Mouse (Mus musculus): Measurements from ENCODE around the gene Antxr2. TPM values are rescaled to one million over a fixed set of nuclear protein-coding genes. Genes with fewer than 3 reads are reported as not detected.

Antxr2 gene
- total RNA-seq, 1 experiment = 4.8 TPM

DNA sequence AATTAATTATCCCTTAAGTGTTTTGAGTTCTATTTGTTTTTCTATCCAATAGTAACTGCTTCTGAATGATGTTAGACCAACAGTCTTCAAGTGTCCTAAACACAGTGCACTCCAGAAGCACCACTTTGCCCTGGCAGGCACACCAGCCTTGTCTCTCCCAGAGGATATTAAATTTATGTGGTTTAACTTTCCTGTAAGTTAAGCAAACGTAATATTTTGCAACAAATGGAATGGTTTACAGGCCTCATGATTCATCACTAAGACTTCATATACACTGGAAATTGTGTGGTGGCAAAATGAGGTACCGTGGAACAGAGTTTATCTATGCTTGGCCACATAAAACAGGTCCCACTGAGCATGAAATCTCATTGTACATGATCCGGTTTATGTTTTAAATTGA is 152.0 kb downstream of the Antxr2 start:
- in situ Hi-C loops (cut with MboI; ENCODE audit: low sequenced_read_pairs in 2 of 2, unreplicated experiment in 2 of 2) = no loop called here

DNA sequence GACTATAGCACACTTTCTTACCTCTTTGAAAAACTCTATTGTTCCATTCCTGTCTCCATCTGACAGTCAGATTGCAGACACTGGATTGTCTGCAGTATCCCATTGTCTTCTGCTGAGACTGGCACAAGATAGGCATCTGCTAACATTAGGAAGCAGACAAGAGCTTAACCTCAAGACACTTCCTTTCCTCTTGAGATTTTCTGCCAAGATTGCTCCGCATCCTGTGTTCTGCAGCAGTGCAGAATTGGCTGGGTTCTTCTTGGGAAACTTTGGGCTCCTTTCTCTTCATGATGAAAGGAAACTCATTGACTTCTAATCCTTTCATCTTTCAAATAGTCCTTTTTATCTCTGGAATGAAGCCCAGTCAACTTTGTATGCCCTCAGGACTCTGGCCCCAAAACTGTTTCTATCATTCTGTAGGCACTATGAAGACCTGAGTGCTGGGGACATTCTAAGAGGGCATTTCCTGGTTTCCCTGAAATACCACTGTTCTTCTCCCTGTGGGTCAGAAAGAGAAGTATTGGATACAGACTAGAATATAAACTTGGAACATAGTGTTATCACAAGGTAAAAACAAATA is 152.5 kb downstream of the Antxr2 start:
- no peak overlapping the region for H3K9ac ChIP-seq (ENCODE audit: insufficient read depth, low read depth, low read length, poor library complexity, severe bottlenecking)
- H3K4me1 ChIP-seq (ENCODE audit: control insufficient read depth in 2 of 2, insufficient read depth in 2 of 2, low read length in 2 of 2, poor library complexity in 1 of 2) = no peaks in the 10 kb centered on the region
- H3K27ac ChIP-seq (ENCODE audit: insufficient read depth, low read depth, low read length, poor library complexity, severe bottlenecking) = no peak overlapping the region
- H3K4me3 ChIP-seq (ENCODE audit: insufficient read depth in 1 of 2, low read depth in 1 of 2, low read length in 2 of 2, poor library complexity in 1 of 2, severe bottlenecking in 1 of 2) = no peak overlapping the region
- no peak for DNase-seq (ENCODE audit: low read depth, low spot score)
- H3K9me3 ChIP-seq (ENCODE audit: control insufficient read depth, insufficient read depth, low read depth, low read length) = no peaks in the 10 kb centered on the region
- no peaks in the 10 kb centered on the region for H3K36me3 ChIP-seq (ENCODE audit: control insufficient read depth, insufficient read depth, low read length, poor library complexity, severe bottlenecking)
- TF ChIP-seq HCFC1 (IDR thresholded peaks at IDR 0.05; ENCODE audit: borderline replicate concordance, insufficient read depth, low read length) = no peak
- no peak for TF ChIP-seq MAFK (IDR thresholded peaks at IDR 0.05; ENCODE audit: insufficient read depth, low read depth, low read length)
- TF ChIP-seq ZNF384 (IDR thresholded peaks at IDR 0.05; ENCODE audit: low read depth, low read length) = no peak
- TF ChIP-seq CHD2 (IDR thresholded peaks at IDR 0.05; ENCODE audit: low read depth, low read length) = no peak
- no peak for TF ChIP-seq ZC3H11A (IDR thresholded peaks at IDR 0.05; ENCODE audit: borderline replicate concordance, low read depth, low read length)
- in situ Hi-C loops (cut with MboI; ENCODE audit: low sequenced_read_pairs in 2 of 2, unreplicated experiment in 2 of 2) = no loop called here

More for the DNA sequence above, 152.0 kb downstream of the Antxr2 start:
- H3K4me1 ChIP-seq (ENCODE audit: control insufficient read depth in 2 of 2, insufficient read depth in 2 of 2, low read length in 2 of 2, poor library complexity in 1 of 2) = no peaks in the 10 kb centered on the region
- no peak overlapping the region for H3K9ac ChIP-seq (ENCODE audit: insufficient read depth, low read depth, low read length, poor library complexity, severe bottlenecking)
- H3K9me3 ChIP-seq (ENCODE audit: control insufficient read depth, insufficient read depth, low read depth, low read length) = no peaks in the 10 kb centered on the region
- H3K27ac ChIP-seq (ENCODE audit: insufficient read depth, low read depth, low read length, poor library complexity, severe bottlenecking) = no peak overlapping the region
- no peak for DNase-seq (ENCODE audit: low read depth, low spot score)
- H3K4me3 ChIP-seq (ENCODE audit: insufficient read depth in 1 of 2, low read depth in 1 of 2, low read length in 2 of 2, poor library complexity in 1 of 2, severe bottlenecking in 1 of 2) = no peak overlapping the region
- no peaks in the 10 kb centered on the region for H3K36me3 ChIP-seq (ENCODE audit: control insufficient read depth, insufficient read depth, low read length, poor library complexity, severe bottlenecking)
- TF ChIP-seq ZNF384 (IDR thresholded peaks at IDR 0.05; ENCODE audit: low read depth, low read length) = no peak

DNA sequence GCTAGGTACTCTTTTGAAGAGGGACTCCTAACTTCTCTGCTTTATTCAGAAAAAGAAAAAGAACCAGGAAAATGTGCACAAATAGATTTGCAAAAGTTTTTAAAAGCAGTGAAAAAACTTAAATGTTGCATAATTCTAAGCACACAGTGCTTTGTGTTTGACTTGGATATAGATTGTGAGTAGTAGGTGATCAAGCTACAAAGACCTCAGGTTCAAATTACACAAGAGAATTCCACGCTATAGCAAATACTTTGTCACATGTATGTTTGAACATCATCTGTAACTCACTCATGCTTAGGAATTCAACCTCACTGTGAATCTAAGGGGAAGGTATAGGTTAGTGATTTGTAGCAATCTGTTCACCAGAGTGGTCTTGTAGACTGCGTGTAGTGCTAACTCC is 153.9 kb downstream of the Antxr2 start:
- TF ChIP-seq MAFK (IDR thresholded peaks at IDR 0.05; ENCODE audit: insufficient read depth, low read depth, low read length) (no peak), CHD2 (IDR thresholded peaks at IDR 0.05; ENCODE audit: low read depth, low read length) (no peak), ZC3H11A (IDR thresholded peaks at IDR 0.05; ENCODE audit: borderline replicate concordance, low read depth, low read length) (no peak), HCFC1 (IDR thresholded peaks at IDR 0.05; ENCODE audit: borderline replicate concordance, insufficient read depth, low read length) (no peak), ZNF384 (IDR thresholded peaks at IDR 0.05; ENCODE audit: low read depth, low read length) (no peak)
- in situ Hi-C loops (cut with MboI; ENCODE audit: low sequenced_read_pairs in 2 of 2, unreplicated experiment in 2 of 2) = no loop called here

DNA sequence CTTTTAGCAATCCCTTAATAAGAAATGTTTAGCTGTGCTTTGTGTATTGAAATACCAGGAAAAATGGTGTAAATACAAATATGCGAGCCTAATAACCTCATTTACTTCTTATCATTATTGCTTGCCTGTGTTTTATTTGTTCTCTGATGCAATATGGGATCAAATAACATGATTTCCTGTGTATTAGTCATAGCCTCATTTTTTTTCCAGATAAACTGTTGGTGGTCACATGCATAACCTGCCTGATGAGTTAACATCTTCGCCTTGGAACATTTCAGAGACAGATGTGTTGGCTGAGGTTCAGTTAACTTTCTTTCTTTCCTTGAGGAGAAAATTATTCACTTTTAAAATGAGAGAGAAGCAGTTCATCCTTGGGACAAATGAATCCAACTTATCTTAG is 162.9 kb downstream of the Antxr2 start:
- H3K4me1 ChIP-seq (ENCODE audit: control insufficient read depth in 2 of 2, insufficient read depth in 2 of 2, low read length in 2 of 2, poor library complexity in 1 of 2) = no peaks in the 10 kb centered on the region
- no peak for DNase-seq (ENCODE audit: low read depth, low spot score)
- H3K4me3 ChIP-seq (ENCODE audit: insufficient read depth in 1 of 2, low read depth in 1 of 2, low read length in 2 of 2, poor library complexity in 1 of 2, severe bottlenecking in 1 of 2) = no peak overlapping the region
- no peak overlapping the region for H3K27ac ChIP-seq (ENCODE audit: insufficient read depth, low read depth, low read length, poor library complexity, severe bottlenecking)
- H3K9me3 ChIP-seq (ENCODE audit: control insufficient read depth, insufficient read depth, low read depth, low read length) = no peaks in the 10 kb centered on the region
- H3K9ac ChIP-seq (ENCODE audit: insufficient read depth, low read depth, low read length, poor library complexity, severe bottlenecking) = no peak overlapping the region
- no peak for TF ChIP-seq ZC3H11A (IDR thresholded peaks at IDR 0.05; ENCODE audit: borderline replicate concordance, low read depth, low read length)
- TF ChIP-seq HCFC1 (IDR thresholded peaks at IDR 0.05; ENCODE audit: borderline replicate concordance, insufficient read depth, low read length) = no peak
- no peak for TF ChIP-seq MAFK (IDR thresholded peaks at IDR 0.05; ENCODE audit: insufficient read depth, low read depth, low read length)
- TF ChIP-seq CHD2 (IDR thresholded peaks at IDR 0.05; ENCODE audit: low read depth, low read length) = no peak
- TF ChIP-seq ZNF384 (IDR thresholded peaks at IDR 0.05; ENCODE audit: low read depth, low read length) = no peak
- in situ Hi-C loops (cut with MboI; ENCODE audit: low sequenced_read_pairs in 2 of 2, unreplicated experiment in 2 of 2) = no loop called here
- H3K36me3 ChIP-seq (ENCODE audit: control insufficient read depth, insufficient read depth, low read length, poor library complexity, severe bottlenecking) = no peaks in the 10 kb centered on the region

More for the DNA sequence above, 153.9 kb downstream of the Antxr2 start:
- no peaks in the 10 kb centered on the region for H3K36me3 ChIP-seq (ENCODE audit: control insufficient read depth, insufficient read depth, low read length, poor library complexity, severe bottlenecking)
- no peaks in the 10 kb centered on the region for H3K4me1 ChIP-seq (ENCODE audit: control insufficient read depth in 2 of 2, insufficient read depth in 2 of 2, low read length in 2 of 2, poor library complexity in 1 of 2)
- no peaks in the 10 kb centered on the region for H3K9me3 ChIP-seq (ENCODE audit: control insufficient read depth, insufficient read depth, low read depth, low read length)
- H3K9ac ChIP-seq (ENCODE audit: insufficient read depth, low read depth, low read length, poor library complexity, severe bottlenecking) = no peak overlapping the region
- no peak overlapping the region for H3K27ac ChIP-seq (ENCODE audit: insufficient read depth, low read depth, low read length, poor library complexity, severe bottlenecking)
- no peak for DNase-seq (ENCODE audit: low read depth, low spot score)
- no peak overlapping the region for H3K4me3 ChIP-seq (ENCODE audit: insufficient read depth in 1 of 2, low read depth in 1 of 2, low read length in 2 of 2, poor library complexity in 1 of 2, severe bottlenecking in 1 of 2)

DNA sequence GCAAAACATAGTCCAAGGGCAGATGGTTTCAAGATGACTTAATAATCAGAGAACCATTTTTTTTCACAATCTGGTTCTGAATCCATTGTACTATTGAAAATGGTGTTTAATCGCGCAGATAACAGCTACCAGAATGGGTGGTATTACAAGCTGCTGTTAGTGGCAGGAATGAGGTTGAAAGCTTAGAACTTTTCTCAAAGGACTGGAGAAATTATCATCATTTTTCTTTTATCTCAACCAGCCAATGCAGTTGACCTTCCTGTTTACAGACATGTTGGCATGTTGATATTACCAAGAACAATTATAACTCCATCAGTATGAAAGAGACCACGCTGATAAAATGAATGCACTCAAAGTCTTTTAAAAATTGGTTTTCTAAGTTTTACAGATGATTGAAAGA is 163.9 kb downstream of the Antxr2 start:
- TF ChIP-seq ZC3H11A (IDR thresholded peaks at IDR 0.05; ENCODE audit: borderline replicate concordance, low read depth, low read length) (no peak), CHD2 (IDR thresholded peaks at IDR 0.05; ENCODE audit: low read depth, low read length) (no peak), ZNF384 (IDR thresholded peaks at IDR 0.05; ENCODE audit: low read depth, low read length) (no peak), MAFK (IDR thresholded peaks at IDR 0.05; ENCODE audit: insufficient read depth, low read depth, low read length) (no peak), HCFC1 (IDR thresholded peaks at IDR 0.05; ENCODE audit: borderline replicate concordance, insufficient read depth, low read length) (no peak)
- no peak overlapping the region for H3K27ac ChIP-seq (ENCODE audit: insufficient read depth, low read depth, low read length, poor library complexity, severe bottlenecking)
- H3K4me1 ChIP-seq (ENCODE audit: control insufficient read depth in 2 of 2, insufficient read depth in 2 of 2, low read length in 2 of 2, poor library complexity in 1 of 2) = no peaks in the 10 kb centered on the region

More for the DNA sequence above, 163.9 kb downstream of the Antxr2 start:
- in situ Hi-C loops (cut with MboI; ENCODE audit: low sequenced_read_pairs in 2 of 2, unreplicated experiment in 2 of 2) = no loop called here
- Histone ChIP-seq H3K36me3 (ENCODE audit: control insufficient read depth, insufficient read depth, low read length, poor library complexity, severe bottlenecking) (no peaks in the 10 kb centered on the region), H3K9me3 (ENCODE audit: control insufficient read depth, insufficient read depth, low read depth, low read length) (no peaks in the 10 kb centered on the region), H3K4me3 (ENCODE audit: insufficient read depth in 1 of 2, low read depth in 1 of 2, low read length in 2 of 2, poor library complexity in 1 of 2, severe bottlenecking in 1 of 2) (no peak overlapping the region), H3K9ac (ENCODE audit: insufficient read depth, low read depth, low read length, poor library complexity, severe bottlenecking) (no peak overlapping the region)
- no peak for DNase-seq (ENCODE audit: low read depth, low spot score)

Measured in ES-E14 (cell line).